Mouse (Mus musculus) brain, embryonic 14.5 days (tissue): ENCODE results near the gene Olfr202. TPM values are rescaled to one million over a fixed set of nuclear protein-coding genes. Genes with fewer than 3 reads are reported as not detected.
"Not testable (repeated sequence)": the region's sequence is repeated elsewhere in the genome, so short reads cannot be mapped to it uniquely, and the experiment has no call there.

Source experiments
- DNase-seq: peaks from one replicate; pipeline ENCODE4 v3.0.0-alpha.2; 2011; ENCODE audit warnings: low read depth
- CTCF ChIP-seq: fragments of 200-500 bp; IDR thresholded peaks from 2 replicates; pipeline ENCODE4 v1.5.1; 2012; ENCODE audit warnings: inconsistent platforms, mild to moderate bottlenecking, moderate library complexity, borderline replicate concordance; ENCODE audit not compliant: insufficient read depth, insufficient read length; ENCODE audit errors: extremely low read depth
- POLR2A ChIP-seq: fragments of 200-500 bp; IDR thresholded peaks from 2 replicates; pipeline ENCODE4 v1.6.1; 2012; ENCODE audit warnings: mild to moderate bottlenecking, inconsistent platforms, borderline replicate concordance; ENCODE audit not compliant: poor library complexity, insufficient read depth, insufficient read length, severe bottlenecking; ENCODE audit errors: extremely low read depth
- polyA plus RNA-seq: library from polyadenylated mRNA; depleted of rRNA; stranded (reverse); fragments of >200 nt; gene quantifications from 2 replicates; pipeline ENCODE4 v1.2.3, GENCODE M21; 2012; rRNA removed

The Olfr202 gene
- polyA plus RNA-seq, result not detected in 2 replicates

- TF ChIP-seq CTCF, result no peak
- no peak for TF ChIP-seq POLR2A
- no peak for DNase-seq
Measured at GRCm38 (mm10) chr16:59286693-59287092, at the start of gene Olfr202. TSS of gene Olfr202 (minus strand) at chr16:59286793.

- DNase-seq, result no peak
- TF ChIP-seq CTCF (no peak), POLR2A (no peak)
Measured at GRCm38 (mm10) chr16:59331038-59331437, 44.4 kb upstream of the Olfr202 start, which contains the start of gene Olfr205. TSS of gene Olfr205 (minus strand) at chr16:59331138.

- not testable (repeated sequence) for DNase-seq
Measured at GRCm38 (mm10) chr16:59323262-59323661, 36.7 kb upstream of the Olfr202 start.

GRCm38 (mm10) chr16:59318148-59318547, 31.6 kb upstream of the Olfr202 start, which contains the start of gene Olfr204:
TSS of gene Olfr204 (minus strand) at chr16:59318248.
- TF ChIP-seq POLR2A, result no peak
- no peak for TF ChIP-seq CTCF
- no peak for DNase-seq

GRCm38 (mm10) chr16:59298581-59298980, 12.0 kb upstream of the Olfr202 start, which contains the start of gene Olfr203:
TSS of gene Olfr203 (plus strand) at chr16:59298881.
- no peak for DNase-seq
- TF ChIP-seq POLR2A (no peak), CTCF (no peak)

GRCm38 (mm10) chr16:59287576-59287975, 983 bp upstream of the Olfr202 start:
- DNase-seq, result not testable (repeated sequence)

- TF ChIP-seq CTCF, result no peak
- no peak for TF ChIP-seq POLR2A
- DNase-seq, result no peak
Measured at GRCm38 (mm10) chr16:59283476-59283875, 3.1 kb downstream of the Olfr202 start.

GRCm38 (mm10) chr16:59280542-59280941, 6.1 kb downstream of the Olfr202 start:
- DNase-seq, result no peak
- no peak for TF ChIP-seq CTCF
- TF ChIP-seq POLR2A, result no peak

- not testable (repeated sequence) for DNase-seq
Measured at GRCm38 (mm10) chr16:59272532-59272931, 14.1 kb downstream of the Olfr202 start, which contains the start of gene Olfr201. TSS of gene Olfr201 (minus strand) at chr16:59272632.

GRCm38 (mm10) chr16:59269097-59269496, 17.5 kb downstream of the Olfr202 start:
- not testable (repeated sequence) for DNase-seq

- TF ChIP-seq CTCF, result no peak
- no peak for TF ChIP-seq POLR2A
- no peak for DNase-seq
Measured at GRCm38 (mm10) chr16:59249684-59250083, 36.9 kb downstream of the Olfr202 start.

Other genes with a start within 250 kb of the Olfr202 start
- gene Olfr187, start 247.0 kb downstream of the Olfr202 start, polyA plus RNA-seq, result not detected in 2 replicates
- not detected in 2 replicates for gene Olfr190, start 208.8 kb downstream of the Olfr202 start, polyA plus RNA-seq
- gene Olfr191, start 197.0 kb downstream of the Olfr202 start, polyA plus RNA-seq, result not detected in 2 replicates
- gene Olfr193, start 174.9 kb downstream of the Olfr202 start, polyA plus RNA-seq, result not detected in 2 replicates
- not detected in 2 replicates for gene Olfr194, start 165.7 kb downstream of the Olfr202 start, polyA plus RNA-seq
- gene Olfr195, start 139.7 kb downstream of the Olfr202 start, polyA plus RNA-seq, result not detected in 2 replicates
- not detected in 2 replicates for gene Olfr196, start 116.3 kb downstream of the Olfr202 start, polyA plus RNA-seq
- gene Olfr198, start 83.3 kb downstream of the Olfr202 start, polyA plus RNA-seq, result not detected in 2 replicates
- gene Olfr199, start 67.0 kb downstream of the Olfr202 start, polyA plus RNA-seq, result not detected in 2 replicates
- not detected in 2 replicates for gene Olfr201, start 14.2 kb downstream of the Olfr202 start, polyA plus RNA-seq
- gene Olfr203, start 12.1 kb upstream of the Olfr202 start, polyA plus RNA-seq, result not detected in 2 replicates
- not detected in 2 replicates for gene Olfr204, start 31.5 kb upstream of the Olfr202 start, polyA plus RNA-seq
- gene Olfr205, start 44.3 kb upstream of the Olfr202 start, polyA plus RNA-seq, result not detected in 2 replicates
- gene Olfr206, start 62.5 kb upstream of the Olfr202 start, polyA plus RNA-seq, result not detected in 2 replicates
- gene Olfr209, start 77.2 kb upstream of the Olfr202 start, polyA plus RNA-seq, result not detected in 2 replicates
- 0.07 and 0.11 TPM in 2 replicates for gene Gabrr3, start 120.5 kb upstream of the Olfr202 start, polyA plus RNA-seq
- 5.8 and 7.8 TPM in 2 replicates for gene Riox2, start 185.0 kb upstream of the Olfr202 start, polyA plus RNA-seq